ENCODE assay signal across 9 mouse cellular contexts in the genomic region with DNA sequence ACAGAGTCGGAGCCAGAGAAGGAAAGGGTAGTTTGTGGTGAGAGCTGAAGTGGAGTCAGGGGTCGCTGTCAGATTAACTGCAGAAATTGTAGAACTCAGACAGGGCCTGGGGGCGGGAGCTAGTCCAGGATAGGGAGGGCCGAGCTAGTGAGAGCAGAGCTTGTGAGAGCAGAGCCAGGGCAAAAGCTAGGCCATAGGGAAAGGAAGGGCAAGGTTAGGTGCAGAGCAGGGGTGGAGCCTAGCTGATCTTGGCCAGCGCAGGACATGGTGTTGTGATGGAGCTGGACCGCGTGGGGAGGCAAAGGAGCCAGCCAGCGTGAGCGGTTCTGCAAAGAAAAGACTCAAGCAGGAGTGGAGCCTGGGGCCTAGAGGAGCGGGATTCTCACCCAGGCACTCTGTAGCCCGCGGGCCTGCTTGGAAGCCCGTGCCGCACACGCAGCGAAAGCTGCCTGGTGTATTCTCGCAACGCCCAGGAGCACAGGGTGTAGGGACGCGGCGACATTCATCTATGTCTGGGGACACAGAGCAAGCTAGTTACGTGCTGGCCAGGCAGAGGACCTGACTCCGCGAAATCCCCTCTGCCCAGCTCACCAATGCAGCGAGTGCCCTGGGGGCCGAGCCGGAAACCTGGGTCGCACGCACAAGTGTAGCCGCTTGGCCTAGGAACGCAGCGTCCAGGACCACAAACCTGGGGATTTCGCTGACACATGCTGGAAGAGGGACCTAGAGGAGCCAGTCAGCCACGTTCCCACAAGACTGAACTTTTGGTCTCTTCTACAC. TPM values are rescaled to one million over a fixed set of nuclear protein-coding genes. Genes with fewer than 3 reads are reported as not detected.
DNase-seq lines count a peak whose midpoint lies in the region; TF ChIP-seq lines count a peak whose summit lies in the region.
"Had no signal": no experiment of that assay in that cellular context is flagged by ENCODE, and none has a peak within 500 bp of the region (broad histone marks: within the 10 kb centered on the region; RNA-seq: fewer than 3 reads in every experiment).

No protein-coding gene starts in this region.

- TF ChIP-seq CTCF in C2C12 (IDR thresholded peaks at IDR 0.05; ENCODE audit: control insufficient read depth, insufficient read depth, insufficient read length) = no peak
- no peak for TF ChIP-seq CTCF in cerebellum, adult 2 months (IDR thresholded peaks at IDR 0.05; ENCODE audit: borderline replicate concordance, insufficient read depth, low read depth, low read length)
- no peak for TF ChIP-seq CTCF in layer of hippocampus, adult 2 months (conservative IDR thresholded peaks at IDR 0.05)

- peak overlapping the region; percentile 20 for H3ac ChIP-seq in C2C12 (ENCODE audit: control insufficient read depth, insufficient read length, low read depth)

- H3K27ac ChIP-seq in cerebellum, adult 2 months (ENCODE audit: insufficient read depth, low read length) = no peak overlapping the region
- no peak overlapping the region for H3K27ac ChIP-seq in layer of hippocampus, adult 2 months
- H3K27ac ChIP-seq: macrophage had no signal

- no peaks in the 10 kb centered on the region for H3K79me2 ChIP-seq in C2C12 (ENCODE audit: control insufficient read depth, insufficient read depth)

- H3K4me1 ChIP-seq in cerebellum, adult 2 months (ENCODE audit: control insufficient read depth, insufficient read depth, low read length) = peaks cover 11% of the 10 kb centered on the region

- DNase-seq in cerebellum, adult 2 months = peak; percentile 65 to 75
- peak; percentile 68 to 73 for DNase-seq in heart, adult 9 months (ENCODE audit: low spot score in 2 of 2)
- DNase-seq in kidney, adult 8-10 months = peak; percentile 44 to 65
- DNase-seq in lung, postnatal 14 days = peak; percentile 32
- no peak for DNase-seq in thymus, postnatal 36 days
- DNase-seq in spleen, postnatal 10 days (ENCODE audit: low spot score in 2 of 2) = no peak
- DNase-seq in layer of hippocampus, adult 2 months (ENCODE audit: low spot score in 2 of 2) = no peak

- H3K27me3 ChIP-seq in C2C12 (ENCODE audit: control insufficient read depth, insufficient read depth, insufficient read length) = no peaks in the 10 kb centered on the region
- no peaks in the 10 kb centered on the region; the same call in 1 of the 2 replicates for H3K27me3 ChIP-seq in cerebellum, adult 2 months (ENCODE audit: control insufficient read depth, insufficient read depth, low read length)

- TF ChIP-seq POLR2A in cerebellum, adult 2 months (IDR thresholded peaks at IDR 0.05; ENCODE audit: borderline replicate concordance, insufficient read depth, low read length) = no peak

- WGBS in cerebellum, adult 2 months = 77% methylated on average over 34 of the region's 34 CpGs

- no peaks in the 10 kb centered on the region for H3K36me3 ChIP-seq in C2C12 (ENCODE audit: control insufficient read depth, insufficient read depth)

- H3K79me3 ChIP-seq in C2C12 (ENCODE audit: low read depth) = no peaks in the 10 kb centered on the region

- no peak overlapping the region for H3K4me3 ChIP-seq in C2C12 (ENCODE audit: insufficient read depth, poor library complexity, severe bottlenecking)
- no peak overlapping the region for H3K4me3 ChIP-seq in cerebellum, adult 2 months (replicated peaks; ENCODE audit: insufficient read depth, low read depth, low read length)
- no peak overlapping the region; the same call in 1 of the 2 replicates for H3K4me3 ChIP-seq in layer of hippocampus, adult 2 months

TF ChIP-seq in C2C12, 6 proteins besides CTCF, POLR2A, EP300 and RAD21:
- no peak for TF ChIP-seq USF1 (IDR thresholded peaks at IDR 0.05; ENCODE audit: low read depth)
- no peak for TF ChIP-seq MYOG (IDR thresholded peaks at IDR 0.05; ENCODE audit: control insufficient read depth, extremely low read depth, insufficient read length)
- TF ChIP-seq MYOD1 (IDR thresholded peaks at IDR 0.05; ENCODE audit: control insufficient read depth, insufficient read length, low read depth) = no peak
- TF ChIP-seq CEBPB (IDR thresholded peaks at IDR 0.05; ENCODE audit: low read depth) = no peak
- no peak for TF ChIP-seq FOSL1 (IDR thresholded peaks at IDR 0.05; ENCODE audit: insufficient read depth, low read length, poor library complexity, severe bottlenecking)
- TF ChIP-seq MAX (IDR thresholded peaks at IDR 0.05) = no peak

RNA-seq across cellular contexts. Expression of a gene that starts 11.2 kb away (rescaled TPM):
- 22.9 TPM for polyA plus RNA-seq in C2C12 (2012; fragmentation: generic; extraction: Trizol)
- polyA plus RNA-seq in cerebellum, adult 2 months (2012; rRNA removed) = 26.9 and 28.2 TPM in 2 replicates
- 10 to 100 TPM; 54.5 to 54.8 TPM for total RNA-seq in layer of hippocampus, adult 2 months (2021)
- polyA plus RNA-seq: macrophage had no signal

RNA-seq across cellular contexts. Expression of a gene that starts 29.5 kb away (rescaled TPM):
- 27.6 TPM for polyA plus RNA-seq in C2C12 (2012; fragmentation: generic; extraction: Trizol)
- polyA plus RNA-seq in cerebellum, adult 2 months (2012; rRNA removed) = 41.6 and 43.7 TPM in 2 replicates
- total RNA-seq in layer of hippocampus, adult 2 months (2021) = 10 to 100 TPM; 29.4 to 42.9 TPM

RNA-seq across cellular contexts. Expression of a gene that starts 30.9 kb away (rescaled TPM):
- polyA plus RNA-seq in C2C12 (2012; fragmentation: generic; extraction: Trizol) = not detected
- 0.38 TPM in 1 of 2 replicates, not detected in the other for polyA plus RNA-seq in cerebellum, adult 2 months (2012; rRNA removed)
- not detected for total RNA-seq in layer of hippocampus, adult 2 months (2021)
- polyA plus RNA-seq: macrophage had no signal

Comparison
In these comparisons a context has a peak if more than half of its experiments do, and no peak if none do; other contexts are left out.
1. DNase-seq: peak in cerebellum, adult 2 months (2 of 2), heart, adult 9 months (2 of 2), kidney, adult 8-10 months (2 of 2) and lung, postnatal 14 days (single experiment); none in thymus, postnatal 36 days (0 of 2), spleen, postnatal 10 days (0 of 2) and layer of hippocampus, adult 2 months (0 of 2).